Mouse (Mus musculus): ENCODE results near the gene Clgn.
"Not testable (repeated sequence)": the region's sequence is repeated elsewhere in the genome, so short reads cannot be mapped to it uniquely, and the experiment has no call there.

Gene Clgn

DNA sequence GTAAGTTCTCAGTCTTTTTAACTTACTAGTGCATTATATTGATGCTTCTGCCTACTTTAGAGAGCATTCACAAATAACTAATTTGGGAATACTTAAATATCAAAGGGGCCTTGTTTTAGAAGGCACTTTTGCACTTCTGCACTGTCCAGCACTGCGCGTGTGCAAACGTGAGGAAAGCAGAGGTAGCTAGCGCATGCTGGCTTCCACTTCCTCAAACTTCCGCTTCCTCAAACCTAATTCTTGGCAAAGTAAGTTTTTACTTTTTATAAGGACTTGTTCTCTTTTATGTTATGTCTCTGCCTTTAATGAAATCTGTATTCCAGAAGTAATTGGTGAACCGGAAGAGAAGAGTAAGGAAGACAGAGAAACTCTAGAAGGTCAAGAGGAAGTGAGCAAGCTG lies 35.5 kb downstream of the Clgn start:
- no peak for DNase-seq

DNA sequence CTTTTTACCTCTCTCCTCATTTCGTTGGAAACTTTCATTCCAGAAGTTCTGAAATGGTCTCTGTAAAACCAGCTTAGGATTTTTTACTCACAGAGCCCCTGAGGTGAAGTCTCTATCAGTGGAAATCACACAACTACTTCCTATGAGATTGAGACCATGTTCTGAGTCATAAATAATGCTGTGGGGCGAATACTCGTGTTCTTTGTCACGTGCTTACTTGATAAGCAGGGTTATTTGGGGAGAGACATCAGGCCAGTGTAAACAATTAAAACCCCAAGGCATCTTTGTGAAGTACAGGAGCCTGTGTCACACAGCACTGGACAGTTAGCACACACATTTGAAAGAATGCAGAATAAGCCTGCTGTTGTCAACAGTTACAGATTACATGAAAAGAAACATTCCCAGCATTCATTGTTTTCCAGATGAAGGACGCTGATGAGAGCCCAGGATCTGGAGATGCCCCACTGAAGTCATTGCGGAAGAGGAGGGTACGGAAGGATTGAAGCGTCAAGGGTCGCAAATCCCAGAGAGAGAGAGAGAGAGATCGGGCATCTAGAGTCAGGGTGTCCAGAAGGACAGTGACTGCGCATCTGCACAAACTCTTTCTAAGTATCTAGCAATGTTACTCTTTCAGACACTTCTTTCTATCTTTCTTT lies 36.6 kb downstream of the Clgn start:
- DNase-seq: no peak

- DNase-seq: no peak
Measured at GRCm38 (mm10) chr8:83426949-83427348, 37.3 kb downstream of the Clgn start.

GRCm38 (mm10) chr8:83428621-83429020 lies 39.0 kb downstream of the Clgn start:
- DNase-seq: not testable (repeated sequence)

DNA sequence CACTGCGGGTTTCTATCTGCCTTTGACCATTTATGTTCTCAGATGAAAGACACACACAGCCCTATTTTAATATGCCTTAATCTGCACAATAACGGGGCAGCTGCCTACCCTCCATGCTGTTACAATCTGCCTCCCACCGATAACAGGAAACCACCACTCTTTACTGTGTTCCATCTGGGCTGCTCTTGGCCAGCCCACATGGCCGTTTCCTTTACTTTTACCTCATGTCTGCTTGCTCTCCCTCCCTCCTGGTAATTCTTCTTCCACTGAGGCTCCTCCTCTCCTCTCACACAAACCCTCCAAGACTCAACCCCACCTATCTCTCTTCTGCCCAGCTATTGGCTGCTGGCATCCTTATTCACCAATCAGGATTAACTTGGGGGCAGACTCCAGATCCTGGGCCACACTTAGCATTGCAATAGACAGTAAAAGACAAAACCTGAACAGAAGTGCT lies 39.4 kb downstream of the Clgn start:
- no peak for DNase-seq

GRCm38 (mm10) chr8:83437077-83437476 lies 47.4 kb downstream of the Clgn start:
- no peak for DNase-seq

- DNase-seq: no peak
Measured at GRCm38 (mm10) chr8:83441656-83442242, 52.1 kb downstream of the Clgn start.

DNA sequence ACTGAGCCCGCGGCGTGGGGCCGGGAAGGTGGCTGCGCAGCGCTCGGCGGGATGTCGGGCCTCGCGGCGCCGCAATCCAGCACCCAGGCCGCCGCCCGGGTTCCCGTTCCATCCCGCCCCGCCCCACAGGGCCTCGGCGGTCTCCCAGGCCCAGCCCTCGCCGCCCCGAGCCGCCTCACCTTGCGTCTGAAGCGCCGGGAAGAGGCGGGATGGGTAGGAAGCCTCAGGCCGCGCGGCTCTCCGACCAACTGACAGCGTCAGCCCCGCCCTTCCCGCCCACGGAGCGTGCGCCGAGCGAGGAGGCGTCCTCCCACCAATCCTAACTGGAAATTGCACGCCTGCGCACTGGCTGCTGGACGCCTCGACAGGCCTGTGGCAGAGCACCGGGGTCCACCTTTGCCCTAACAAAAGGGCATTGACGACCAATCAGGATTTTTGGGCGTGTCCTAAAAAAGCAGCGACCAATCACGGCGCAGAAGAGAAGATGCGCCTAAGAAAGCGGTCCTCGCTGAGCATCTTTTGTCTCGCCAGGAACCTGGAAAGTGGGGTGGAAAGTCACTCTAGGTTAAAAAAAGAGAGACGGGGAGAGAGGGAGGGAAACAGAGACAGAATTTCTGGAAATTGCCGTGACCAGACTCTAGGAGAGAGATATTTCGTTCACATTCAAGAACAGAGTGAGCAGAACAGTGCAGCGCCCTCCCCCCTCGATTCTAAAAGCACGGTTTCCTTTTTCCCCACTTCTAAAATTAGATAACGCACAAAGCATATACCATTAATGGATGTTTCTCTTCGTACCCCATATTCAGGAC lies 52.8 kb downstream of the Clgn start:
- DNase-seq: peak; percentile 98

DNA sequence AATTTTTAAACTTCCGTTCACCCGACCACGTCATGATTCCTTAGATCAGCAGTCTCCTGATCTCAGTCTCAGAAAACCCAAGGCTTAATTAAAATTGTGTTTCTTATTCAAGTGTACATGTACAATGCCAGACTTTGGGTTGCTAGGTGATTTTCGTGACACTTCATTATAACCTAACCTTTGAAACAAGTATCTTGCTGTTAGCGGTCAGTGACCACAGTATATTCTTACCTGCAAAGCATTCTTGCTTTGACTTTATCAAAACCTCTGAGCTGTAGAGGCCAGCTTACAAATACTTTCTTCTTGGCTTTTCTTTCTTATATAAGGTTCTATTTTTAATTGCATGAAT lies 53.4 kb downstream of the Clgn start:
- no peak for DNase-seq

- peak; percentile 31 for DNase-seq
Measured at GRCm38 (mm10) chr8:83449960-83450359, 60.3 kb downstream of the Clgn start.

DNA sequence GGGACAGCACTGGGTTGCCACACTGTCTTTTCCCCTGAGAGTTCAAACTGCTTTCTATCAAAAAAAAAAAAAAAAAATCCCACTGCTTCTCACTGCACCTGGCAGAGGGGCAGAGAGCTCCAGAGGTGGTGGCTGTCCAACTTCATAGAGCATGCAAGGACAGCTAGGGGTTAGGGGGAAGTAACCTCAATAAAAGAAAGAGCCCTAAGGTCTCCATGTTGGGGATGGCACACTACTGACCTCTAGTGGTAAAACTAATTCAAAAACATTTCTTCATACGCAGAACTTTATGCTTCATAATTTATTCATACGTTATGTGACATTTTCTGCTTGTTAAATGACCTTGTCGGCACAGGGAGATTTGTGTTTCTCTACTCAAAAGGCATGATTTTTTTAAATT lies 61.4 kb downstream of the Clgn start:
- no peak for DNase-seq

DNA sequence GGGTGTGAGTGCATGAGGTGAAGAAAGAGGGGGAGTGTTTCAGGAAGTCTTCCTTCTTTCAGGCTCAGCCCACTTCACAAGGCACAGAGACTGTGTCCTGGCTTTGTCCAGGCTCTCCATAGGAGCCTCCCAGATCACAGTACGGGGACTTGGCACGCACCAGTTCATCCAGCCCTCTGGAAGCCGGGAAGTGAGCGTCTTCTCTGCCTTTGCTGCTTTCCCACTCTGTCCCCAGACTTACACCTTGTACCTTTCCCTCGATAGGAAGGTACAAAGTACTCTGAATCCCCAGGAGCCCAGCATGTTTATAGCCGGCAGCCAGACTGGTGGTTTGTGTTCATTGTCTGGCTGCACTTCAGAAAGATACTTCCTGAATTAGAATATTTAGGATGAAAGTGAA lies 67.5 kb downstream of the Clgn start:
- DNase-seq: peak; percentile 56

DNA sequence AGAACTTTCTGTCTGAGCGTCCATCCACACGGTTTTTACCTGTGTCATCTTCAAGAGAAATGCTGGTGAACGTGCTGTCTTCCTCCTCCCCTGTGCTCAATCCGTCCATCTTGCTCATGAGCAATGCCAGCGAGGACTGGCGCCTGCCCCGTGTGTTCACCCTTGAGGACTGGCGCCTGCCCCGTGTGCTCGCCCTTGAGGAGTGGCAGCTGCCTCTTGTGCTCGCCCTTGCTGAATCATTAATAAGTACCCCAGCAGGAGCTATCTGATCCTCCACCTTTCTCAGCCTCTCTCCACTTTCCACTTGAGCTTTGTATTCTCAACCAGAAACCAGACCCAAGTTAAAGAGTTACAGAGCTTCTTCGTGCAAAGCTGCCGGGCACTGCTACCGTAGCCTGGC lies 68.6 kb downstream of the Clgn start, which contains the start of gene Scoc:
Gene Scoc (minus strand): TSS at position 170 of the 400 bp plus-strand sequence.
- DNase-seq: peak; percentile 78

DNA sequence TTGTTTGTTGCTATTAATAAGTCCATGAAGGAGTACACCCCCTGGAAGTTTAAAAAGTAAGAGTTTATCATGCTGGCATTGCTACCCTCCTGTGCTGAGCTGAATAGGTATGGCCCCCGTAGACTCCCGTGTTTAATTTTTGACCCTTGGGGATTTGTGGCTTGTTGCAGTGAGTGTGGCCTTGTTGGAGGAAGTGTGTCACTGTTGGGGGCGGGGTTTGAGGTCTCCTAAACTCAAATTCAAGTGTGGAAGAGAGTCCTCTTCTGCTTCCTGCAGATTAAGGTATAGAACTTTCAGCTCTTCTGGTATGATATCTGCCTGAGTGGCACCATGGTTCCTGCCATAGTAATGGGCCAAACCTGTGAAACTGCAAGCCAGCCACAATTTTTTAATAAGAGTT lies 69.9 kb downstream of the Clgn start:
- DNase-seq: no peak

Data from kidney, postnatal 14 days (tissue).